Mouse (Mus musculus) thymus, postnatal 25 days (tissue): ENCODE data around the gene Herpud1.

Experiments used
- DNase-seq: peaks from one replicate; pipeline ENCODE4 v3.0.0; 2022

Herpud1 gene

DNA sequence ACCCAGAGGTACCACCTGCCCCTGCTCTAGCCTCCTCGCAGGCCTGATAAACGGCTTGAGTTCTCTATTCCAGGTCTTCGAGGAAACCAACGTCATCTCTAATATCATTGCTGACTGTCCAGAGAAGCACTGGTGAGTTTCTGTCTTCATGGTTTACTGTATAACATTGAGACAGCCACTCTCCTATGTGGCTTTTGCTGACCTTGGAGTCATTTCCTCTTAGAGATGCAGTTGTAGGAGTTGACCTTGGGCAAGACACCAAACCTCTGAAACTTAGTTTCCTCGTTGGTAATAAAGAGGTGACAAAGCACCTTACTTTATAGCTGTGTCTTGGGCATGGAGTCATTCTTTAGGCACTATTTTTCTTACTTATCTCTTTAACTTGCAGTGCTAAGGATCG lies 26.3 kb downstream of the Herpud1 start:
- DNase-seq, result no peak

- peak; percentile 64 for DNase-seq
Observed at GRCm38 (mm10) chr8:94413509-94413908, 27.3 kb downstream of the Herpud1 start.

- DNase-seq, result no peak
Observed at GRCm38 (mm10) chr8:94415218-94415617, 29.0 kb downstream of the Herpud1 start.

- no peak for DNase-seq
Observed at GRCm38 (mm10) chr8:94418017-94418416, 31.8 kb downstream of the Herpud1 start.

DNA sequence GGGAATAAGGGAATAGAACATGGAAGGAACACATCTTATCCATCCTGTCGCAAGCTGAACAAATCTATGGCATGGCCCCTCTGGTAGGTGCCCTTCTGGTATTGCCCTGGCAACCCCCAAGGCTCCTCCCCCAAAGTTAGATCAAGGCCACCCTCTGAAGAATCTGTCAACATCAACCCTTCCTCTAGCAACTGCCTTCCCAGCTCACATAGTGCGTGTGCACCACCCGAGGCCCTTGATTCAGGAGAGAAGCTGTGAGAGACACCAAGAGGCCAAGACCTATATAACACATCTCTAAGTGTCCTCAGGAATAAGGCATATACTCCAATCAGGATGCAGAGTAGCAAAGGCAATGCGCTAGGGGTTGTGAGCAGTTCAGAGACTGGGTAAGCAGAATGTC lies 36.0 kb downstream of the Herpud1 start:
- DNase-seq, result no peak

DNA sequence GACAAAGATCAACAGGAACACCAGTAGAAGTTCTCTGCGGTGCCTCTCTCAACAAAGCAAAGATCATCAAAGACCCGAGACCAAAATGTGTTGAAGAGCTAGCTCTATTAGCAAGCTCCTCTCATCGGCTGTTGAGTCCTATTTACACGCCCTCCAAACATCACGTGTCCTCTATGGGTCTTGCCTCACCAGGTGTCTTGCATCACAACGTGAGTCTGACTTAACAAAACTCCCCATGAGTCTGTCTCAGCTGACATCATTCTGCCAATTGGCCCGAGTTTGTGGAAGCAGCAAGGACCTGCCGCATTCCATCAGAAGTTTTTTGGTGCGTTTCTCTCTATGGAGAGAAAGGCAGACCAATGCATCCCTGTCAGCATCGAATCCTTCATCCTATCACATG lies 41.7 kb downstream of the Herpud1 start:
- no peak for DNase-seq

DNA sequence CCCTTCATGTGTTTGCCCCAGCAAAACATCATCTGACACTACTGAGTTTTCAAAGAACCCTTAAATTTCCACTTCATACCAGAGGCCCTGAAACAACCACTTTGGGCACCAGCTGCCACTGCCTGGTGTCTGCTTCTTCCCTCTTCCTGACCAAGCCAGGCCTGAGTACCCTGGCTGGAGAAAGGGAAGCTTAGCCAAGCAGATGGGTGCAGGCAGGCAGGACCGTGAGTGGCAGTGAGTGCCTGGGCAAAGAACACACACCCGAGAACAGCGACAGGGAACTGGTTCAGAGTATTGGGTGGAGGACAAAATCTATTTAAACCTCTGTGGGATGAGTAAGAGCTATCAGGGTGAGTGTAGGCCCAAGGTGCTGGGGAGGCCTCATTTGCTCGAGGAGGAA lies 42.2 kb downstream of the Herpud1 start:
- no peak for DNase-seq

GRCm38 (mm10) chr8:94429376-94429775 lies 43.1 kb downstream of the Herpud1 start:
- DNase-seq, result no peak

DNA sequence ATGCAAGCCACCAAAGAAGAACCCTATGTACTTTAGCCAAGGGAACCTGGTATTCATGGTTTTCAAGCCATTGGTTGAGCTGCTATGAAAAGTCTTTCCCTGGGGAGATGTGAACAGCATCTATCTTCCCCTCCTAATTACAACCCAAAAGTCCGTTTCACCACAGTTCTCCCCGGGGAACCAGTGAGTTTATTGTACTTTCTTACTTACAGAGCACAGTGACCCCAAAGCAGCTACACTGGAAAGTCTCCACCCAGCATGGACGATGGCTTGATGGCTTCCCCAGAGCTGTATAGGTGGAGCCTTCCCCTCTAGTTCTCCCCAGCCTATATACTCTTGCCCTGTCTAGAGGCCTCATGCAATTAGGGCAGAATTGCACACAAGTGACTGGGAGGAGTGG lies 46.0 kb downstream of the Herpud1 start:
- no peak for DNase-seq

DNA sequence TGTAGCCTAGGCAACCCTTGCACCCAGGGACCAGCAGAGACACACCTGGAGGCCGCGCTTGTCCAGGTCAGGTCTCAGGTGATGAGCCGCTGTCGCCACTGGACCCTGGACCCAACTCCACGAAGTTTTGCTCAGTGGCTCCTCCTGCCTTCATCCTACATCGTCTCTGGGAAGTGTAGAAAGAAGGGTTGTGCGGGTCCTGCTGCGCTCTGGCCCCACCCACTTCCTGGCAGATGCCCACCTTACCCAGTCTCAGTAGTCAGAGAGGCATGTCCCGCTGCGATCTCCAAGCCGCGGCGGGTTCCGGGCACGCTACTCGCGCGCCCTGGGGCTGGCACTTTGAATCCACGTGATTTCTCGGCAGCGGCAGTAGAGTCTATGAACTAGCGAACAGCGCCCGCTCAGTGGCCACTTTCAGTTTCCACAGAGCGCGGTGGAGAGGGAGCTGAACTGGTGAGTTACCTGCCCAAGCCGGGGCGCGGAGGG lies 47.8 kb downstream of the Herpud1 start, which contains the start of gene Nlrc5:
Gene Nlrc5, plus strand, starts transcription at position 376 of the 486 bp plus-strand sequence.
- DNase-seq, result peak; percentile 87

- DNase-seq, result no peak
Observed at GRCm38 (mm10) chr8:94434958-94435357, 48.7 kb downstream of the Herpud1 start.

DNA sequence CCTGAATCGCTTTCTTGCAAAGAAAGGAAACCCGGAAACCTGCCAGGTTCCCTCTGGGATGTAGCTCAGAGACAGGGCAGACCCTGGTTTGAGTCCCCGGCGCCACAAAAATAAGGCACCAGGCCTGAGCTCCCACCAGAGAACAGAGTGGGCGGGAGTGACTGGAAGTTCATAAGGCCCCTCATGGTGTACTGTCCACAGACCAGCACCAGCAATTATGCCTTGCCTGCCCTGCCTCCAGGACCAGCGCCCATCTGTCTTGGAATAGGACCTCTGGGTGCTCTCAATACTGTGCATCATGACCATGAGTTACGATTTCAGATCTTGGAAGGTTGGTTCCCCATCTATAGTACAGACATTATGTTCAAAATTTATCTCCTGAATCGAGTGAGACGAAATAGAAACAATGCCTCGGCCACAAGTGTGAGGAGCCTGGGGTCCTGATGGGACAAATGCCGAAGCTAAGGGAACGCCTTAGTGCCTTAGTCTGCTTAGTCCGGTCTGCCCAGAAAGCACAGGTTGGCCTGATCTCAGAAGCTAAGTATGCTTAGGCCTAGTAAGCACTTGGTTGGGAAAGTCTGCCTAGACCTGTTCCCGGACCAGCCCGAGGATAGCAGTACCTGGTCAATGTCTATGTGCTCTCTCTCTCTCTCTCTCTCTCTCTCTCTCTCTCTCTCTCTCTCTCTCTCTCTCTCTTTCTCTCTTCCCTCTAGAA lies 49.3 kb downstream of the Herpud1 start:
- DNase-seq, result no peak

GRCm38 (mm10) chr8:94436112-94436572 lies 49.9 kb downstream of the Herpud1 start:
- DNase-seq, result no peak

GRCm38 (mm10) chr8:94436900-94437299 lies 50.7 kb downstream of the Herpud1 start:
- DNase-seq, result no peak

DNA sequence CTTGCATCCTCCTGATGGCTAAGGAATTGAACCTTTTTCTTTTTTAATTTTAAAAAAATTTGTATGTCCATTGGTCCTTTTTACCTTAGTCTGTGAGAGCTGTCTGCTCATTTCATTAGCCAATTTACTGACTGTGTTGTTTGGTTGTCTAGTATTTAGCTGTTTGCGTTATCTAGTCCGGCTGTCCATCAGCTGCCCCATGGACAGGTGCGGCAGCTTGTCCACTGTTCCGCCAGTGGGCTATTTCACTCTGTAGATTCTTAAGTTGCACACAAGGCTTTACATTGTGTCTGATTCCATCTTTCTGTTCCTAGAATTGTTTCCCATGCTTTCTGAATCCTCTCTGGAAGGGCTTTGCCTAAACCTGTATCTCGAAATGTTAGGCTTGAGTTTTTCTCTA lies 52.4 kb downstream of the Herpud1 start:
- DNase-seq, result no peak

- DNase-seq, result no peak
Observed at GRCm38 (mm10) chr8:94439691-94440090, 53.5 kb downstream of the Herpud1 start.

DNA sequence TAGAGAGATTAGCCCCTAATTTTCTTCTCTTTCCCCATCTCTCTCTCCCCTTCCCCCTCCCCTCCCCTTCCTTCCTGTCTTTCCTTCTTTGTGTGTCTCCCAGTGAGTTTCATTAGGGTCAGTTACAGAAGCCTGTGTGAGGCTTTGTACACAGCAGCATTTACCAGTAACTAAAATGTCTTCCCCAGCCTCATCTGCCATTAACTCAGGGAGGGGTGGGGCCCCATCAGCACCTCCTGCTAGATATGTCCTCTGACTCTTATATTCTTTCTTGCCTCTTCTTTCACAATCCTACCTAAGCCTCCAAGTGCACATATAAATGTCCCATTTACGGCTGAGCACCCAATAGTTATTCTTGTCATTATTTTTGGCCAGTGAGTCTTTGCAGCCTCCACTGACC lies 54.2 kb downstream of the Herpud1 start:
- no peak for DNase-seq

DNA sequence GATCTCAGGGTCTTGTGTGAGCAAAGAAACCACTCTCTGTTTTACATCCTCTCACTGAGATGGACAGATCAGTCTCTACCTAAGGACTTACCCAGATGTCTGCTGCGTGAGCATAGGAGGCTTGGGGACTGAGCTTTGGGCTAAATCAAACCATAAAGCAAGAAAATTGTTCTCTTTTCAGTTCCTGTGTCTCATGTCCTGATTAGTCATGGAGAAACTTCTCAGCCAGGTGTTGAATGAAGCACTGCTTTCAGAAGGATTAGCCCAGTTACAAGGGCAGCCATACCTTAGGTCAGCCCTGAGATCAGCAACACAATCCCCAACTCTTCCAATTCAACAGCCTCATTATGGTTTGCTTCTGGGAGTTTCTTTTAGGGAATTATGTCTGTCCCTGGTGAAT lies 55.4 kb downstream of the Herpud1 start:
- no peak for DNase-seq

DNA sequence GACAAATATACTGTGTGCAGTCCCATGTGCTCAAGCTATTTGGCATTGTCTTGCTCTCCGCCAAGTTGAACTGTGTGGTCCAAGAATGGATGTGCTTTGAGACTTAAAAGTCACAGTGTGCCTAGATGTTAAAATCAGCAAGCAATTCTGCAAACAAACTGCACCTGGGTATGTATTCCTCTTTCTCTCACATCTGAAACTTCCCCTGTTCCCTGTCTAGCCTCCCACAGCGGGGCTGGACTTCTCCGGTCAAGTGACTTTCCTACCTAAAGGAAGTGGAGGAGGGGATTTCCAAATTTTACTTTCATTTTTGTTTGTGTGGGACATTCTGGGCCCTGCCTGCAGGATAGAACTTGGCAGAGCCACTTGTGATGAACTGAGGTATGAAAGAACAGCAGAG lies 56.9 kb downstream of the Herpud1 start:
- DNase-seq, result no peak

DNA sequence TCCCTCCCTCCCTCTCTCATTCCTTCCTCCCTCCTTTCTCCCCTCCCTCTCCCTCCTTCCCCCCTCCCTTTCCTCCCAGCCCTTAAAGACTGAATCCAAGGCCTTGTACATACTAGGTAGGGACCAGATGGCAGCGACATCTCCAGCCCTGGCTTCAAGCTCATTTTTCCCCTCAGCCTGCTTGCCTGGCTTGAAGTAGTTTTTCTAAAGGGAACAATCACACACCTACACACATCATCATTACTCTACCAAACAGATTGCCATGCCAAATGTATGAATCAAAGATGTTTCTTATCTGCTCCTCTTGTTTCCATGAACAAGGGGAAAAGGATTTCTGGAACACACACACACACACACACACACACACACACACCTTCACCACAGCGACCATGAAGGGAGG lies 58.2 kb downstream of the Herpud1 start:
- no peak for DNase-seq
